Mouse (Mus musculus) neutrophil, adult 59 days (primary cell): ENCODE data around the gene Prl7a2. TPM values are rescaled to one million over a fixed set of nuclear protein-coding genes. Genes with fewer than 3 reads are reported as not detected.

Experiments
- total RNA-seq, 2 experiments: library from RNA; stranded (reverse); gene quantifications; 1 replicate in 1 of 2; 2 replicates in 1 of 2; pipeline ENCODE4 v1.2.4; 2023

Gene Prl7a2
- not detected for total RNA-seq

GRCm38 (mm10) chr13:27667936-27668335, at the start of gene Prl7a2:
Gene Prl7a2 (minus strand): TSS chr13:27668036.

GRCm38 (mm10) chr13:27716636-27717035, 48.8 kb upstream of the Prl7a2 start, which contains the start of gene Prl7d1:
Gene Prl7d1 (minus strand): TSS chr13:27716736.

GRCm38 (mm10) chr13:27642393-27642792, 25.4 kb downstream of the Prl7a2 start, which contains the start of gene Prl7a1:
Gene Prl7a1 (minus strand): TSS chr13:27642493.

GRCm38 (mm10) chr13:27610482-27610881, 57.4 kb downstream of the Prl7a2 start, which contains the start of gene Prl7b1:
Gene Prl7b1 (minus strand): TSS chr13:27610582.

Other genes with a start within 250 kb of the Prl7a2 start
- gene Prl8a6, start 229.3 kb downstream of the Prl7a2 start, total RNA-seq = not detected
- gene Prl8a8, start 154.8 kb downstream of the Prl7a2 start, total RNA-seq = not detected
- gene Prl8a9, start 103.4 kb downstream of the Prl7a2 start, total RNA-seq = not detected
- gene Prl8a1, start 85.9 kb downstream of the Prl7a2 start, total RNA-seq = not detected
- gene Prl7b1, start 57.5 kb downstream of the Prl7a2 start, total RNA-seq = not detected
- not detected for gene Prl7a1, start 25.5 kb downstream of the Prl7a2 start, total RNA-seq
- gene Prl7d1, start 48.7 kb upstream of the Prl7a2 start, total RNA-seq = not detected
- not detected for gene Prl7c1, start 112.8 kb upstream of the Prl7a2 start, total RNA-seq
- gene Prl2a1, start 133.6 kb upstream of the Prl7a2 start, total RNA-seq = not detected
- gene Prl2c1, start 181.3 kb upstream of the Prl7a2 start, total RNA-seq = not detected